Mouse (Mus musculus): ENCODE measurements around the gene Il17d.

Il17d gene

GRCm38 (mm10) chr14:57534961-57535360, 10.4 kb downstream of the Il17d start:
- DNase-seq (ENCODE audit: extremely low read depth, low read depth): no peak

GRCm38 (mm10) chr14:57535646-57536045, 11.1 kb downstream of the Il17d start:
- no peak for DNase-seq (ENCODE audit: extremely low read depth, low read depth)

DNA sequence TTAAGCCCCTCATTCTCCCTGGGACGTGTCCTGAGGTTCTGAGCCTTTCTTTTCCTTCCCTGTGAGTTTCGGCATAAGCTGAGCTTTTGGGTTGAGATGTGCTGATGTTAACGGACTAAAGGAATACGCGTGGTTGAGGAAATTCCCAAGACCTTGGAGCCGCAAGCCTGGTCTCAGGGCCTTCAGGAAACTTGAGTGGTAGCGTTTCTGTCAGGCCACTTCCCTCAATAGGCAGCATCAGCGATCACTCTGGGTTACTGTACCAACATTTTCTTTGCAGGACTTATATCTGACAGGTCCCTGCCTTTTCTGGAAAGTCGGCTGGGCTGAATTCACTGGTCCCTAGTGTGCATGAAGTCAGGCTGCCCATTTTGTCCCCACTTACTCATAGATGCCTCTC, 12.2 kb downstream of the Il17d start:
- no peak for DNase-seq (ENCODE audit: extremely low read depth, low read depth)

DNA sequence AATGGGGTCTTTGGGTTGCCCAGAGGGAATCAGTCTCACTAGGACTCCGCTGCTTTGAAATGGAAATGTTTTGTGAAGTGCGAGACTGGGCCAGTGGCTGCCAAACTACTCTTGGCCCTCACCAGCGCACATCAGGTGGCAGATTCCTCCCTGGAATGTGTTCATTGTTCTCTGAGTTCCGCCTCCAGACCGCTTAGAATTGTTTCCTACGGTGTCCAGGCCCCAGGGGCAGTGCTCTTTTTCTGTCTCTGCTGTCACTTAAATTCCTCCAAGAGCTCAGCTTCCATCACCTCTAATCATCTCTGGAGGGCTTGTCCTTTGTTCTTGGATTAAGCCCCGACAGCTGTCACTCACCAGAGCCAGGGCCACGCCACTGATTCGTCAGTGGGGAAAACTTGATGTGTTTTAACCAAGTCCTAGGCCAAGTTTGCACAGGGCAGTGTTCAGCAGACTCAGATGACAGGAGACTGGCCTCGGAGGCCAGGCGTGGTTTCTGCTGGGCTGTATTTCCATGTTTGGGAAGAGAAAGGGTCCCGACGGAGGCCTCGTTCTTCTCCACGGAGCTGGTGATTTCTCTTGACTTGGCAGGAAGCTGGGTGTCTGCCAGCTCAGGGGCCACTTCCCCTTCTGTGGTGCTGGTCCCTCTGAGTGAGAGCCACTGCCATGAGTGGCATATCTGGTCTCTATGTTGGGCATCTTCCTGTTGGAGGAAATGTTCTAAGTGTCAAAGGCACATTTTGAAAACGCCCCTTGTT, 12.9 kb downstream of the Il17d start:
- peak; percentile 66 for DNase-seq (ENCODE audit: extremely low read depth, low read depth)

DNA sequence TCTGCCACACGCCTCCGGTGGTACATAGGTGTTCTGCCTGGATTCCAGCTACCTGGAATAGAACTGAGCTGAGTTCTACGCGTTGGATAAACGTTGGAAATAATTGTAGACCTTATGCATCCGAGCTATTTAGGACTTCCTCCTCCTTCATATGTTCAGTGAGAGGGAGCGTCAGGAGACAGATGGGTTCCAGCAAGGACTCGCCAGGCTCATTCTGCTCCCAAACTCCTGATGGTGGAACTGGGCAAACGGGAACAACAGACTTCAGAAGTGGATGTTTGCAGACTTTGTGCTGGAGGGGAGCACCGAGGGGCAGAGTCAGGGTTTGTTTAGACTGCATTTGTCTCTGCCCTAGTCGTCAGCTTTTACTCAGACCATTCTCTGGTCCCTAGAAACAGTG, 16.1 kb downstream of the Il17d start:
- no peak for DNase-seq (ENCODE audit: extremely low read depth, low read depth)

DNA sequence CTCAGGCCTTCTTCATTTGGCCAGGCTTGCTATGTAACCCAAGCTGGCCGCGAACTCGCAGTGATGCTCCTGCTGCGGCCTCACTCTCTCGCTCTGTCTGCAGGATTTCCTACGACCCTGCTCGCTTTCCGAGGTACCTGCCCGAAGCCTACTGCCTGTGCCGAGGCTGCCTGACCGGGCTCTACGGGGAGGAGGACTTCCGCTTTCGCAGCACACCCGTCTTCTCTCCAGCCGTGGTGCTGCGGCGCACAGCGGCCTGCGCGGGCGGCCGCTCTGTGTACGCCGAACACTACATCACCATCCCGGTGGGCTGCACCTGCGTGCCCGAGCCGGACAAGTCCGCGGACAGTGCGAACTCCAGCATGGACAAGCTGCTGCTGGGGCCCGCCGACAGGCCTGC, 17.7 kb downstream of the Il17d start:
- no peak for DNase-seq (ENCODE audit: extremely low read depth, low read depth)

- DNase-seq (ENCODE audit: extremely low read depth, low read depth): peak; percentile 69
Measured at GRCm38 (mm10) chr14:57543420-57544039, 19.0 kb downstream of the Il17d start.

DNA sequence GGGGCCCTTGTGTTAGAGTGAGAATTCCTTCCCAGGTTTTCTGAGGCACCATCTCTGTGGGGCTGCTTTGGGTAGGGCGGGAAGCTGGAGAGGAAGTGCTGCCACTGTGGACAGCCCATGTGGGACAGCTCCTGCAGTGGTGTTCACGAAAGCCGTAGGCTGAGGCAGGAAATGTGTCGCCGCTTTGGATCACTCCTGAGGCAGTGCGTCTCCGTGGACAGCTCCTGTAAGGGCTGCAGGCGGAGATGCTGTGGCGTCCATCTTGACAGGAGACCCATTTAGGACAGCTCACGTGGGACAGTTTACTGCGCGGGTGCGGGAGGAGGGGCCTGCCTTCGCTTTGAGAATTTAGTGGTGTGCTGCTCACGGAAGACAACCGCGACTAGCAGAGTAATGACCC, 20.9 kb downstream of the Il17d start:
- no peak for DNase-seq (ENCODE audit: extremely low read depth, low read depth)

GRCm38 (mm10) chr14:57546131-57546530, 21.6 kb downstream of the Il17d start:
- DNase-seq (ENCODE audit: extremely low read depth, low read depth): no peak

DNA sequence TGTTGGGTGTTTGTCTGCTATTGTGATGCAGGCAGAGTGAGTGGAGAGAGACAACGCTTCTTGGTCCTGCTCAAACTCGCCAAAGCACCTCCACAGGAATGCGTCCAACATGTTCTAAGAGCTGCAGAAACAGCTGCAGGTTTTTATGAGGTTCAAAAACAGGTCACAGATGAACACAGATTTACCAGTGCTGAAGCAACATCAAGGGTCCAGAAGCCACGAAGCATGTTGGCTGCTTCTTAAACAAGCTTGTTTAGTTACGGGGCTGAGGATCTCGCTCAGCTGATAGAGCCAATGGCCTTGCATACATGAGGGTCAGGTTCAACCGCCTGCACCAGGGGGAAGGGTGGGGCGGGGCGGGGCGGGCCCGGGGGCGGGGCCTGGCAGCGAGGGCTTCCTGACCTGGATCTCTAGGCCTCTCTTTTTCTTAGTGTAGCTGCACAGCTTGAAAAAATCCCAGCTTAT, 22.0 kb downstream of the Il17d start:
- DNase-seq (ENCODE audit: extremely low read depth, low read depth): no peak

DNA sequence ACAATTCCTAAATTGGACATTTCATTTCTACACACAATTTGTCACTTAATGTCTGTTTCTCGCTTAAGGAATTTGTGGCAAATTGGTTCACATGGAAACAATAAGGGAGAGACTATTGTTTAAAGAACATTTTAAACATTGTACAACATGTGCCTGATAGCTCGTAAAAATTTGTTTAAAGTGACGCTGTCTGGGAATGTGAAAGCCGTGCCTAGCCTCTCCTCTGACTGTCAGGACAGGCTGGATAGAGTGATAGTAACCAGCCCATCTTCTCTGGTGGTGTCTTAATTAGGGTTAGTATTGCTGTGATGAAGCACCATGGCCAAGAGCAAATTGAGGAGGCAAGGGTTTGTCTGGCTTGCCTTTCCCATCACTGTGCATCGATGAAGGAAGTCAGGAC, 22.5 kb downstream of the Il17d start:
- no peak for DNase-seq (ENCODE audit: extremely low read depth, low read depth)

DNA sequence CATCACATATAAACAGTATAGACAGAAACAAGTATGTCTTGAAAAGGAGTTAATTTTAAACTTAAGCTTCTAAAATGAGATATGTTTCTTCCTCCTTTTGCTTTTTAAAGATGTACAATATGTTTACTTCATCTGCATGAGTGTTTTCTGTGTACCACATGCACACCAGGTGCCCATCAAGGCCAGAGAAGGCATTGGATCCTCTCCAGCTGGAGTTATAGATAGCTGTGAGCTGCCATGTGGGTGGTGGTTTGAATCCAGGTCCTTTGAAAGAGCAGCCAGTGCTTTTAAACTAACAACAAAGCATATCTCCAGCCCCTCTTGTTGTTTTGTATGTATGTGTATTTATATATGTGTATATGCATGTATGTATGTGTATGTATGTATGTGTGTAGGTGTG, 28.4 kb downstream of the Il17d start:
- DNase-seq (ENCODE audit: extremely low read depth, low read depth): no peak

DNA sequence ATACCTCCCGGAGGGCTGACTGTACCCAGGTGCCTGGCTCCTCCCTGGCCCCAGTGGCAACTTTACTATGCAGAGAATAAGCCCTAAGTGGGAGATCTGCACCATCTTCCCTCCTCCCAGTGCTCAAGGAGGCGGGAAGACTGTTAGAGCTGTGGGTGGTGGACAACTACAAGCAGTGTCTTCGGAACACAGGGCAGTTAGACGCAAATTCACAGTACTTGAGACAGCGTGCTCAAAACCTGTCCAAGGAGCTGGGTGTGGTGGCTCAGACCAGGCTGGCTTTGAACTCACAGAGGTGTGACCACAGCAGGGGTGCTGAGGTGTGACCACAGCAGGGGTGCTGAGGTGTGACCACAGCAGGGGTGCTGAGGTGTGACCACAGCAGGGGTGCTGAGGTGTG, 29.9 kb downstream of the Il17d start:
- DNase-seq (ENCODE audit: extremely low read depth, low read depth): no peak

- DNase-seq (ENCODE audit: extremely low read depth, low read depth): no peak
Measured at GRCm38 (mm10) chr14:57555471-57556070, 31.0 kb downstream of the Il17d start.

GRCm38 (mm10) chr14:57556922-57557321, 32.3 kb downstream of the Il17d start:
- no peak for DNase-seq (ENCODE audit: extremely low read depth, low read depth)

DNA sequence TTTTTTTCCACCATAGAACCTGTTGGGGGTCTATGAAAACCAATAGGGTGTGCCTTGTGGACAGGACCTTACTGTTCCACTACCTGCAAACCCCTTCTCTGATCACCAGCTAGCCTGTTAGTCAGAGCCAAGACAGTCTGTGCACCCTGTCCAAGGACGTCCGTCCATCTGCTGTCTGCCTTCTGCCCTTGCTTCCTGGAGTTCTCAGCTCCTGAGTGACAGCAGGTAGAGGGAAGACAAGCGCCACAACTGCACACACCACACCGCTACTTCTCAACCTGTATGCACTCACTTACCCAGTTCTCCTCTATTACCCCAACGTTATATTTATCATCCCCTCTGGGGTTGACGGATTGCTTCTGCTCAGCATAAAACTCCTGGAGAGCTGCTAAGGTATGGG, 41.0 kb downstream of the Il17d start:
- DNase-seq (ENCODE audit: extremely low read depth, low read depth): no peak

DNA sequence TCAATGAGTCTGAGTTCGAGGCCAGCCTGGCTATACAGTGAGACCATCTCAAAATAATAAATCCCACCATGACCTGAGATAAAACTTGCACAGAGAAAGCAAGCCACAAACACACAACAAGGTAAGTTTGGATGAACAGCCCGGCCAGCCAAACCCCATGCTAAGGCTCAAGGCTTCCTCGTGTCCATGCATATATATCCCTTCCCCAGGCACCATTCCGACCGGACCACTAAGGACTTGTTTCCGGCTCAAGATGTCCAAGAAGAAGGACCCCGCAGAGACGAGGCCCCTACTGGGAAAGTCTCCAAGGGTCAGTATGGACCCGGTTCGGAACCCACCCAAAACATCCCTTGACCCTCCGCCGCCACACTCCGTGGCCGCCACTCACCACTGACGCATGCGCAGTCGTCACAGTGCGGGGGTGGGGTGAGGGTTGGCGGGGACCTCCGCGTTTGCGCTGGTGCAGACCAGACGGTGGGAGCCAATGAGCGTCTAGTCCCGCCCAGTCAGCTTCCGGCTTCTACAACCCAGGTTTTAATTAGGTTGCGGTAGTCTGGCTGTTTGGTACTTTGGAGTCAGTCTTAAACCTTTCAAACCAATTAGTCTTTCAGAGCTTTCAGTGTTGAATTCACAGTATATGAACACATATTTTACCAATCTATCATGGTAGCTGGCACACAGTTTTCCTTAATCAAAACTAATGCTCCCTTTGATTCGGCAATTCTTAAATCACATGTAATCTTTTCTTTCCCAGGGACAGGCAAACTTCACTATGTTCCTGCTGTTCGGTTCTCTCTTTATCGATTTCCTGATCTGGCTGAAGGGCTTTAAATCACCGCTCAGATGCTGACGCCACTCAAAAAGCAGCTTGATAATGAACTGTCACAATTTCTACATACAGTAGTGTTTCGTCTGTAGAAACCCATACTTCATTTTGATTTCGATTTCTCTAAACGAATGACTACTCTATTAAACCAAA, 46.9 kb downstream of the Il17d start, which contains the start of gene Eef1akmt1:
Gene Eef1akmt1, minus strand, starts transcription at position 458 of the 979 bp plus-strand sequence.
- peak; percentile 85 for DNase-seq (ENCODE audit: extremely low read depth, low read depth)

GRCm38 (mm10) chr14:57574792-57575587, 50.4 kb downstream of the Il17d start:
- peak; percentile 44 for DNase-seq (ENCODE audit: extremely low read depth, low read depth)

- no peak for DNase-seq (ENCODE audit: extremely low read depth, low read depth)
Measured at GRCm38 (mm10) chr14:57576364-57577060, 51.9 kb downstream of the Il17d start.

DNA sequence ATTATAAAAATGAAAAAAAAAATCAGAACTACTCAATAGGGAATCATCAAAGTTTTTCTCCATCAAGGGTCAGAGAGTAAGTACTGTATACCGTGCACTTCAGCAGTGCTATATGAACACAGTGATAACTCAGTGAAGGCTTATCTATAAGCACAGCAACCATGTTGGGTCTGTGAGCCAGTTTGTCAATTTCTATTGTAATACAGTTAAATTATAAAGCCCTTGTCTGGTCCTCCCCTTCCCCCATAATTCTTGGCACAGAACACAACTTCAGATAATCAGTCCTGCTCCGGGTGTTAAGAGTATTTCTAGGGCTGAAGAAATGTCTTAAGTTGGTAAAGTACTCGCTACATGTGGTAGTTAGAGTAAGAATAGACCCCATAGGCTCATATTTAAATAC, 67.3 kb downstream of the Il17d start:
- DNase-seq (ENCODE audit: extremely low read depth, low read depth): no peak

Measured in MEL-GATA-1-ER (cell line).